Mouse (Mus musculus): ENCODE measurements around the gene Olfr467.
"Not testable (repeated sequence)": the region's sequence is repeated elsewhere in the genome, so short reads cannot be mapped to it uniquely, and the experiment has no call there.

Olfr467 gene

DNA sequence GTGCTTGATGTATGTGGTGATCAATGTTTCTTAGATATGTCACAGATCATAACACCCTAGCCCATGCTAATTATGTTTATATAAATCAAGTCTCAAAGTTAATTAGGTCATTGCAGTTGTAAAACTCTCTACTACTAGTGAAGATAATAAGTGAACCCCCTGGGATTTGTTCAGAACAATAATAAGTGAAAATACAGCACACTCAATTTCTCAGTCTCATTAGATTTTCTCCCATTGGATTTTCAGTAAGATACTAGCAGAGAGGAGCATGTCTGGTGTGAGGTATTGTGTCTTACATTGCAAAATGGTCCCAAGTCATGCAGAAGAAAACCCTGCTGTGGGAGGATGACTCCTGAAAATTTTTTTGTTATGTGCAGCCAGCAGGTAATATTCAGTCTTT lies at the start of gene Olfr467:
Gene Olfr467, plus strand, starts transcription at position 301 of the 400 bp plus-strand sequence.
- DNase-seq = no peak

DNA sequence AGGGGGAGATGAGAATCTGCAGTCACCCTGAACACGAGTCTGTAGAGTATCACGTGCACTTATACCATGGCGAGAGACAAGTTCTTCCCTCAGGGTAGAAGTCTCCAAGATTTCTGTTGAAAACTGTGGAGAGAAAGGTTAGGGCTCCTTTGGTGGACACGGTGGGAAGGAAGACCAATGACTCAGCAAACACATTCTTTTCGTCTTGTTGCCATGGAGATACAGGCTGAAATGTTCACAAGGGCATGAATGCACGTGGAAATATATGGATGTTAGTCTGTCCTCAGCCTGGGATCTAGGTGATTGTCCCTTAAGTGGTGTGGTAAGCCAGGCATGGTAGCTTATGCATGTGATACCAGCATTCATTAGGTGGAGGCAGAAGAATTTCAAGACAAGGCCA lies 41.3 kb upstream of the Olfr467 start:
- DNase-seq = no peak

DNA sequence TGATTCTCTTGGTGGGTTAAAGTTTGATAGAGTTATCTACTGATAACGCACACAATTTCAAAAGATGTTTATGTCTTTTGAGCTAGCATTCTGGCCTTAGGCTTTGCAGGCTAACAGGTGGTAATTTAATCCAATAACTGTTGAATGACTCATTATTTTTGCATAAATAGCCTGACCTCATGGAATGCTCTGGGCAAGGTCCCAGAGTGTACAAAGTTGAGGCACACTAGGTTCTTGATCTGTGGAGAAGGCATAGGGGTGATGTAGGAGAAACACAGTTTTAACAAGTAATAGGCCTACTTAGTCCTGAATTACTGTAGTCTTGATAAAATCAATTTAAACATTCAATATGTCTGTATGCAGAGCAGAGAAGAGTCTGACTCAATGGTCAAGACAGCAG lies 33.8 kb upstream of the Olfr467 start:
- DNase-seq = no peak

- DNase-seq = peak; percentile 10 to 13
Measured at GRCm38 (mm10) chr7:107779611-107780010, 32.5 kb upstream of the Olfr467 start.

- peak in 1 of 2 experiments; percentile 2 for DNase-seq
Measured at GRCm38 (mm10) chr7:107787977-107788620, 24.0 kb upstream of the Olfr467 start.

GRCm38 (mm10) chr7:107796500-107796899 lies 15.6 kb upstream of the Olfr467 start:
- DNase-seq = no peak

DNA sequence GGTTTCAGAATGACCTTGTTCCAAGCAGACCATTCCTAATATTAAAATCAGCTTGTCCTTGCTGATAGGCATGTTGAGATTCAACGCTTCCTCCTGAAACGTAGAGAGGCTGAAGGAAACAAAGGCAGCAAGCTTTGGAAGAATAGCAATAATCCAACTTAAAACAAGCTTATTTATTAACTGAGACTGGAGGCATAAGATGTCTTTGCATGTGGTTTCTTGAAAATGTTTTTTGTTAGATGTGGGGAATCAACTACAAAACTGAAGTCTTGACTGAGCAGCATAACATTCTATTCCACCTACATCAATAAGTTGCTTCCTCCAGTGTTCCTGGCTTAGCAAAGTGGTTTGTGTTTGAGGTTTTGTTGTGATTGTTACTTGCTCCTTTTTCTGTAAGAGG lies 11.0 kb upstream of the Olfr467 start, which contains the start of gene Ovch2:
Gene Ovch2, minus strand, starts transcription at position 101 of the 400 bp plus-strand sequence.
- DNase-seq = no peak

DNA sequence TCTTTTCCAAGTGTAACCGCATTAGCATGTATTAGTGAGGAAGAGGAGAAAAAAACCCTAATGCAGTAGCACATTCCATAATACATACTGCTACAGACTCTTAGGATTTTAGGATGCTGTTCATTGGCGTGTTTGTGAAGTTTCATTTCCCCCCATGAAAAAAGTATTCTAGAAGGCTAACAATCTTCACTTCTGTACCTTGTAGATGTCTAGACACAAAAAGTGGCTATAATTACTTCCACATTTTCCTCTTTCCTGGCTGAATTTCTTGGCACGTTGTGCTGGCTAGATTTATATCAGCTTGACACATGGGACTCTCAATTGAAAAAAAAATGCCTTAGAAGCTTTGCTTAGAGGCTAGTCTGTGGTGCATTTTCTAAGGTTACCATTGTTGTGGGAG lies 9.9 kb upstream of the Olfr467 start:
- DNase-seq = no peak

- DNase-seq = no peak
Measured at GRCm38 (mm10) chr7:107819442-107819841, 7.4 kb downstream of the Olfr467 start.

- DNase-seq = not testable (repeated sequence)
Measured at GRCm38 (mm10) chr7:107823867-107824266, 11.8 kb downstream of the Olfr467 start.

- DNase-seq = not testable (repeated sequence)
Measured at GRCm38 (mm10) chr7:107825441-107825840, 13.4 kb downstream of the Olfr467 start, which contains the start of gene Olfr469. Olfr469 (minus strand) TSS chr7:107825541.

DNA sequence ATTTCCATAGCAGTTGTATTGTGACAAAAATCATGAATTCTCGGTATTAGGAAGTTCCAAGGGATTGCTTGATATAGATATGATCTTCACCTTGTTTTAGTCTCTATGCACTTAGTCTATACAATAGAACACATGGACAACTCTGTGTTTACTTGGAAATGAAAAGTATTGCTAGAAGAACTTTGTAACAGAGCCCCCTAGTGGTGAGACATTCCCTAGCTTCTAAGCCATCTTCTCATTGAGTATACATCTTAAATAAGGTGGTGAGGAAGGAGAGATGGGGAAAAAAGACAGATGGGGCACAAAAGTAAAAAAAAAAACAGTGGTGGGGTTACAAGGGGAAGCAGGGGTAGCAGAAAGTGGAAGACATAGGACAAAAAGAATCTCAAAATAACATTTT lies 29.7 kb downstream of the Olfr467 start:
- no peak for DNase-seq

GRCm38 (mm10) chr7:107847390-107847789 lies 35.3 kb downstream of the Olfr467 start, which contains the start of gene Olfr470:
Olfr470 (minus strand) TSS chr7:107847490.
- not testable (repeated sequence) for DNase-seq

All from B cell, adult 2 months (primary cell).